Mouse (Mus musculus): ENCODE data around the gene Rcl1. TPM values are rescaled to one million over a fixed set of nuclear protein-coding genes. Genes with fewer than 3 reads are reported as not detected.

Gene Rcl1
- 10 to 100 TPM; 11.6 to 12.6 TPM for total RNA-seq (2021)
- long read RNA-seq, experiment 1, transcript Rcl1-201 (9 exons, 1,803 nt): major isoform, 18 of 19 reads
- long read RNA-seq, experiment 1, partial matches to known transcripts: 0 of 19 reads
- long read RNA-seq, experiment 1, other reads (novel, unspliced or antisense): 1 of 19 reads
- long read RNA-seq, experiment 2, transcript Rcl1-201 (9 exons, 1,803 nt): major isoform, 10 of 13 reads
- long read RNA-seq, experiment 2, partial matches to known transcripts: 0 of 13 reads
- long read RNA-seq, experiment 2, other reads (novel, unspliced or antisense): 2 of 13 reads

DNA sequence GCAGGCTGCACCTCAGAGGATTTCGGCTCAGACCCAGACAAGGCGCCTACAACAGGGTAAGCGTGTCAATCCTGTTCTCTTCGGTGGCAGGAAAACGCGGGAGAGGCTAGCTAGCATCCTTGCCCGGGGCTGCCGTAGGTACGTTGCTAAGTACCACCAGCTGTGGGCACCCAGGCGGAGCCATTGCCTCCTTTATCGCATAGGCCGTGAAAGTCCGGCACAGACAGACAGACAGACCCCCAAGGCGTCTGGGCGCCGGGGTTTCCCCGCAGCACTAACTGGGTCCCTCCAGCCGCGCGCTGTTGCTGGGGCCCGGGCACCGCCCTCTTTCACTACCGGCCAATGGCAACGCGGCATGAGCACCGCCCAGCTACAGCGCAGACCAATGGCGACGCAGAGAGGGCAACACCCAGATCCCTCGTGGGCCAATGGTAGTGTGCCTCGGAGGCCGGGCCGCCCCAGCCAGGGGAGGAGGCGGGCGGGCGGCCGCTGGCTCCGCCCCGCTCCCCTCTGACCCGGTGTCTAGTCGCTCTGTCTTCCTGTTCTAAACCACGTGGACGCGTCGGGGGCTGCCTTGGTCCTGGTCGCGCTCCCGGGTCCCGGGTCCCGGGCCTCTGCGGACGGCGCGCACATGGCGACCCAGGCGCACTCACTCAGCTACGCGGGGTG is at the start of gene Rcl1:
Gene Rcl1, plus strand, starts transcription at position 502 of the 669 bp plus-strand sequence.
- DNase-seq (ENCODE audit: low spot score in 2 of 2): peak; percentile 88 to 94

DNA sequence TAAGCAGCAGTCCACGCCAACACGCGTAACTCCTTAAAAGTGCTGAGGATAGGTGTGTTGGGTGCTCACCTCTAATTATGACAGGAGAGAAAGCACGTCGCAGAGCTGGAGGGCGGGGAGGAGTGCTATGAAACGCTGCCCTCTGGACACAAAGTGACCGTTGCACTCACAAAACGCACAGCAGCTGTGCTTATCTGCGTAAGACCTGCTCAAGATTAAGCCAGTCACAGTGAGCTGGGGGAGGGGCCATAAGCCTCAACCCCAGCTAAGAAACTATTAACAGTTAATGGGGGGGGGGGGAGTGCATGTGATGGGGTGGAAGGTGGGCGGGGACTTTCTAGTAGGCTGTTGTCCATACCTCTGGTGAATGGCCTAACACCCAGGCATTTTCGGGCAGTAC is 48.4 kb upstream of the Rcl1 start:
- no peak for DNase-seq (ENCODE audit: low spot score in 2 of 2)

GRCm38 (mm10) chr19:29054594-29054993 is 46.6 kb upstream of the Rcl1 start:
- no peak for DNase-seq (ENCODE audit: low spot score in 2 of 2)

- DNase-seq (ENCODE audit: low spot score in 2 of 2): no peak
Observed at GRCm38 (mm10) chr19:29055469-29055868, 45.7 kb upstream of the Rcl1 start.

GRCm38 (mm10) chr19:29058741-29059140 is 42.4 kb upstream of the Rcl1 start:
- DNase-seq (ENCODE audit: low spot score in 2 of 2): no peak

- DNase-seq (ENCODE audit: low spot score in 2 of 2): peak in 1 of 2 experiments; percentile 4
Observed at GRCm38 (mm10) chr19:29059688-29060087, 41.5 kb upstream of the Rcl1 start.

- peak in 1 of 2 experiments; percentile 2 for DNase-seq (ENCODE audit: low spot score in 2 of 2)
Observed at GRCm38 (mm10) chr19:29060299-29060698, 40.9 kb upstream of the Rcl1 start.

DNA sequence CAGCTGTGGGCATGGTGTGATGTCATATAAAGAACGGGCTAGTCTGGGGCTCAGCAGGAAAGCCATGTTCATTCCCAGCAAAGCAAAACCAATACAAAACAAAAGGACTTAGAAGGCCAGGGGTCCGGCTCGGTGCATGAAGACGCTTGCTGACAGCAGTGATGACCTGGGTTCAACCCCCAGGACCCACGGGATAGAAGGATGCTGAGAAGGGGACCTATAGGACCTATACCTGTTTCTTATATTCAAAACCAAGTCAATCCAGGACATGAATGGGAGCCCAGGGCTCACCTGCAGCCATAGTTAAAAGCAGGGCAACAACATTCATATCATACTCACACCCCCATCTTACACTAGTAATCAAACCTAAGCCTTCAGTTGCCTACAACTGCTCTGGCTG is 38.2 kb upstream of the Rcl1 start:
- no peak for DNase-seq (ENCODE audit: low spot score in 2 of 2)

GRCm38 (mm10) chr19:29063577-29064363 is 37.4 kb upstream of the Rcl1 start:
- DNase-seq (ENCODE audit: low spot score in 2 of 2): peak; percentile 80 to 90

DNA sequence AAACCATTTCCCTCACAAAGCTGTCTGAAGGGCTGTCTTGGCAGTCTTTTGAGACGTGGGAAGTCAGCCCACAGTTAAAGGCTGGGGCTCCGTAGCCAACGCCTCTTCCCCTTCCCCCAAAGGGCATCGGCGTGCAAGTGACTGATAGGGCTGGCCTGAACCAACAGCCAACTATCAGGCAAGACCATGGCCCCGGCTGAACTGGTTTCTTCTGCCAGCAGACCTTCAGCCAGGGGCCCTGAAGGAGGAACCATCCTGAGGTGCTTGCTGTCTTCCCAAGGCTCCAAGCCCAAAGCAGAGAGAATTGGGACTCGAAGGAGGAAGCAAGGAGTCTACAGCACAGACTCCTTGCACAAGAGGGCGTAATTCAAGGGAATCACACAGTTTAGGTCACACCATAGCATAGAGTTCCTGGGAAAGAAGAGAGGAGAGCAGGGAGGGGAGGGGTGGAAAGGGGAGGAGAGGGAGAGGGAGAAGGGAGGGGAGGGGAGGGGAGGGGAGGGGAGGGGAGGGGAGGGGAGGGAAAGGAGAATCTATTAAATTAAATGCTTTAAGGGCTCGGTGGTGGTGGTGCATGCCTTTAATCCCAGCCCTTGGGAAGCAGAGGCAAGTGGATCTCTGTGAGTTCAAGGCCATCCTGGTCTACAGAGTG is 36.6 kb upstream of the Rcl1 start:
- DNase-seq (ENCODE audit: low spot score in 2 of 2): peak in 1 of 2 experiments; percentile 27

DNA sequence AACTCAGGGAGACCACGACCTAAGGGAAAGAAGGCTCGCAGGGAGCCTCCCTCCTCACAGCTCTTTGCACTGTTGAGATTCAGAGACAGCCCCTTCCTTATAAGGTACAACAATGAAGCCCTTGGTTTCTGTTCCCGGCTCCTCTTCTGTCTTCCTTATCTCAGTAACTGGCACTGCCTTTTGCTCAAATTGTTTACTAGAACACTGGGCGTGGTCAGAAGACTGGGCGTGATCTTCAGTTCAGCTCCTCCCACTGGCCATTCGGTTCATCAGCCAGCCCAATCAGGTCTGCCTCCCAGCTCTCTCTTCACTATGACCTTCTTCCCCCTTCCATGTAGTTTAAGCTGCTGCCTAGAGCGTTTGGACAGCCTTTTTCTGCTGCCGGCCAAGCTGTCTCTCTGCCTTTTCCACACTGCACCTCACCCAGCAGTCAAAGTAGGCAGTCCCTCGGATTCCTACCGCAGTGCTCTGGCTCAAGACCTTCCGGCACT is 34.1 kb upstream of the Rcl1 start:
- no peak for DNase-seq (ENCODE audit: low spot score in 2 of 2)

DNA sequence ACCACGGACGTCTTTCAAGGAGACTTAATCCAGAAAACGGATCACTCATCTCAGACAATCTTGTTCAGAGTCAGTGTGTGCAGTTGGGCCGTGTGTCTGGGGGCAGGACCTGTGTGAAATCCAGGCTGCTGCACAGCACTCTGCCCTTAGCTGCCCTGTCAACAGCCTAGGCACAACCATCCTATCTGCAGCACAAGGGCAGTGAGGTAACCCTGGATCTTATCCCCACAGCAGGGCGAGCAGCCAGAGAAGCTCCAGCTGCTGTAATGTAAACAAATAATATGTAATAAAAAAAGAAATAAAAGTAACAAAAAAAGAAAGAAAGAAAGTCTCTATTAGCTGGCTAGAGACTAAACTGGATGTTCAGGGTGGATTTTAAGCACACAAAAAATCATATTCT is 32.0 kb upstream of the Rcl1 start:
- DNase-seq (ENCODE audit: low spot score in 2 of 2): no peak

GRCm38 (mm10) chr19:29074802-29075201 is 26.4 kb upstream of the Rcl1 start:
- DNase-seq (ENCODE audit: low spot score in 2 of 2): no peak

DNA sequence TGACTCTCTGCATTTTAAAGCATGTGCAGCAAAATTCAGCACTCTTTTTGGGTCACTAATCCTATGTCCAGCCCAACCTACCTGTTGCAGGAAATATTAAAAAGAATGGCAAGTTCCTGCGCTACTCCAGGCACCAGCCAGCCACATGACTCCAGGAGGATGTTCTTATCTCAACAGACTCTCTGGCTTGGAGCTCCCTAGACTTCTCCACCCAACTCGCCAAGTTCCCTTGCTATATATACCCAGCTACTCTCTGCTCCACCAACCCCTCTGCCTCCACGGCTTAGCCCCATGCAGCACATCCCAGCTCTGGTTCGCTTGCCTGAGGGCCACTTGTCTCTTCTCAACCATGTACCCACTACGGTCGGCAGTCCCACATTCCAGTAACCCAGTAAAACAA is 12.5 kb upstream of the Rcl1 start:
- DNase-seq (ENCODE audit: low spot score in 2 of 2): no peak

- no peak for DNase-seq (ENCODE audit: low spot score in 2 of 2)
Observed at GRCm38 (mm10) chr19:29092194-29092593, 9.0 kb upstream of the Rcl1 start.

GRCm38 (mm10) chr19:29099106-29099505 is 2.1 kb upstream of the Rcl1 start:
- DNase-seq (ENCODE audit: low spot score in 2 of 2): no peak

DNA sequence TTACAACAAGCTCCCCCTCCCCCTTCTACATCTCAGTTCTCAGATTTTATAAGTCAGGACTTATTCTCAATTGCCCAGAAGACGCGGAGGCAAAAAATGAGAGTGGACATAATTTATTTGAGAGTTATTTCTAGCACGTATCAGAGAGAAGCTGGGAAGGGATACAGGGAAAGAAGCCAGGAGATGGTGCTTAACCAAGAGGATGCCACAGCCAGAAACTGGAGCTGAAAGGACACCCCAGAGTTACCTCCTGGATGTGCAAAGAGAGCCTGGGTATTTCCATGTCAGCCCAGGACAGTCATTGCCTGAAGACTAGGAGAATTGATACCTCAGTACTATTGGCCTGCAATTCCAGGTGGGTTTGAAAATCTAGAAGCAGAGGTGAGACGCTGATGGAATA is 1.6 kb upstream of the Rcl1 start:
- DNase-seq (ENCODE audit: low spot score in 2 of 2): no peak

DNA sequence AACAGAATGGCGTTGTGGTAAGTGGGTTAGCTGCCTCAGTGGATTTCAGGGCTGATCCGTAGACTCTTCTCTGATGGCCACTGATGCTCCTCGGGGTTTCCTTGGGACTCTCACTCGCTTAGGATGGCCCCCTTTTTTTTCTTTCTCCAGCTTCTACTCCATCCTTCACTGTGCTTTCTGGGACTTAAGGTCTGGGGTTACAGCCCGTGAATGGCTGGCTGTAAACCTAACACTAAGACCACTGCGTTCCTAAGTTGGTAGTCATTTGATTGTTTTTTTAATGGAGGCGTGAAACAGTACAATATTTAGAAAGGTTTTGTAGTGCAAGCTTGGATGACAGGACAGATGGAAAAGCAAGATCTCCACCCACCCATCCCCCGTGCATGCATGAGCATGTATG is 914 bp upstream of the Rcl1 start:
- DNase-seq (ENCODE audit: low spot score in 2 of 2): no peak

GRCm38 (mm10) chr19:29101591-29101990 is 416 bp downstream of the Rcl1 start:
- DNase-seq (ENCODE audit: low spot score in 2 of 2): no peak

- no peak for DNase-seq (ENCODE audit: low spot score in 2 of 2)
Observed at GRCm38 (mm10) chr19:29102098-29102497, 923 bp downstream of the Rcl1 start.

DNA sequence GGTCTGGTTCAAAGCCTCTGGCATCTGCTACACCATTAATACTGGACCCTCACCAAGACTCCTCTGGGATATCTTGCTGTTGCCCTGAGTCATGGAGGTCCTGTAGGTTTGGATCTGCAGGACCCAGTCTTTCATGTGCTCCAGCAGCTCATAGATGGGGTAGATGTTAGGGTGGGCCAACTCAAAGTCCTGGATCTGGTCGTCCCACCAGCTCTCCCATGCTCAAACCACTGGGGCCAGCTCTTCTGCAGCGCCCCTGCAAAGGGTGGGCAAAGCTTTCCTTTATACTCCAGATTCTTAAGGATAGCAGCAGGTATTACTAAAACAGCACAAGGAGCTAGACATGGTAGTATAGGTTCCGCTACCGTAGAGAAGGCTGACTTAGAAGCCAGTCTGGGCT is 4.6 kb downstream of the Rcl1 start:
- no peak for DNase-seq (ENCODE audit: low spot score in 2 of 2)
